Mouse (Mus musculus) intestine, embryonic 15.5 days (tissue): ENCODE measurements around the gene Pakap. TPM values are rescaled to one million over a fixed set of nuclear protein-coding genes. Genes with fewer than 3 reads are reported as not detected.

Experiments used
- ATAC-seq: fragments of 200-750 bp; cut with Nextera tagmentation; 2 replicates; pipeline ENCODE4 v1.8.0; 2017; ENCODE audit warnings: moderate TSS enrichment, moderate library complexity
- H3K27ac ChIP-seq: fragments of 300-500 bp; sonication (generic); 2 replicates; pipeline ENCODE4 v1.5.1; 2015; ENCODE audit warnings: mild to moderate bottlenecking, inconsistent platforms
- H3K27me3 ChIP-seq: fragments of 300-500 bp; sonication (generic); replicated peaks from 2 replicates; pipeline ENCODE4 v1.6.1; 2015; ENCODE audit warnings: inconsistent platforms
- H3K36me3 ChIP-seq: fragments of 300-500 bp; sonication (generic); 2 replicates; pipeline ENCODE4 v1.6.1; 2015; ENCODE audit warnings: inconsistent platforms
- H3K4me1 ChIP-seq: fragments of 300-500 bp; sonication (generic); replicated peaks from 2 replicates; pipeline ENCODE4 v1.6.1; 2015; ENCODE audit warnings: inconsistent platforms
- H3K4me2 ChIP-seq: fragments of 300-500 bp; sonication (generic); replicated peaks from 2 replicates; pipeline ENCODE4 v1.6.1; 2015; ENCODE audit warnings: mild to moderate bottlenecking, inconsistent platforms
- H3K4me3 ChIP-seq: fragments of 300-500 bp; sonication (generic); replicated peaks from 2 replicates; pipeline ENCODE4 v1.5.1; 2015; ENCODE audit warnings: inconsistent platforms
- H3K9ac ChIP-seq: fragments of 300-500 bp; sonication (generic); 2 replicates; pipeline ENCODE4 v1.6.1; 2015; ENCODE audit warnings: inconsistent platforms
- H3K9me3 ChIP-seq: fragments of 300-500 bp; sonication (generic); 2 replicates; pipeline ENCODE4 v1.6.1; 2016; ENCODE audit warnings: inconsistent platforms
- WGBS: fragments of 180-500 bp; shearing (Covaris S2); methylation state at CpG from one replicate; pipeline ENCODE4 v1.1.7; 2015; 5-methylcytosine and 5-hydroxymethylcytosine counted together
- polyA plus RNA-seq: library from polyadenylated mRNA; unstranded; fragments of >200 nt; fragmentation: Nextera tagmentation; extraction: Ambion mirVana; gene quantifications from 2 replicates; pipeline ENCODE4 v1.2.1, GENCODE M21; 2015

The Pakap gene
- polyA plus RNA-seq, 1 experiment from 2014 or later = 25.9 TPM

- 0 out of 2 replicates have a peak, but pooled peaks have one; percentile 25 for ATAC-seq
- Histone ChIP-seq H3K9ac (no peak overlapping the region), H3K27me3 (no peaks in the 10 kb centered on the region), H3K36me3 (no peaks in the 10 kb centered on the region), H3K4me3 (no peak overlapping the region), H3K4me2 (no peak overlapping the region), H3K4me1 (no peaks in the 10 kb centered on the region), H3K9me3 (no peaks in the 10 kb centered on the region), H3K27ac (no peak overlapping the region)
- 72% methylated on average over 3 of the region's 3 CpGs for WGBS
Measured at GRCm38 (mm10) chr4:57733445-57733844, 165.5 kb downstream of the Pakap start.

- no peaks in the 10 kb centered on the region for H3K4me1 ChIP-seq
- no peaks in the 10 kb centered on the region for H3K9me3 ChIP-seq
- no peak overlapping the region for H3K27ac ChIP-seq
- no peaks in the 10 kb centered on the region for H3K27me3 ChIP-seq
- no peak overlapping the region for H3K9ac ChIP-seq
- no peak overlapping the region for H3K4me3 ChIP-seq
- no peak overlapping the region for H3K4me2 ChIP-seq
- H3K36me3 ChIP-seq = no peaks in the 10 kb centered on the region
- ATAC-seq = no peak
- 84% methylated on average over 5 of the region's 5 CpGs for WGBS
Measured at GRCm38 (mm10) chr4:57735426-57735825, 167.4 kb downstream of the Pakap start.

- Histone ChIP-seq H3K36me3 (no peaks in the 10 kb centered on the region), H3K9ac (no peak overlapping the region), H3K27ac (no peak overlapping the region), H3K4me1 (no peaks in the 10 kb centered on the region), H3K9me3 (no peaks in the 10 kb centered on the region), H3K4me2 (no peak overlapping the region), H3K4me3 (no peak overlapping the region), H3K27me3 (no peaks in the 10 kb centered on the region)
- 56% methylated on average over 8 of the region's 8 CpGs for WGBS
- no peak for ATAC-seq
Measured at GRCm38 (mm10) chr4:57738856-57739552, 171.0 kb downstream of the Pakap start.

GRCm38 (mm10) chr4:57743325-57743929 is 175.4 kb downstream of the Pakap start:
- WGBS = 52% methylated on average over 11 of the region's 11 CpGs
- ATAC-seq = no peak
- H3K27ac ChIP-seq = no peak overlapping the region

GRCm38 (mm10) chr4:57750651-57751050 is 182.7 kb downstream of the Pakap start:
- Histone ChIP-seq H3K4me2 (no peak overlapping the region), H3K4me1 (no peaks in the 10 kb centered on the region), H3K36me3 (no peaks in the 10 kb centered on the region), H3K9ac (no peak overlapping the region), H3K4me3 (no peak overlapping the region), H3K27ac (no peak overlapping the region), H3K27me3 (no peaks in the 10 kb centered on the region), H3K9me3 (no peaks in the 10 kb centered on the region)
- ATAC-seq = no peak
- WGBS = 43% methylated on average over 4 of the region's 4 CpGs

More at GRCm38 (mm10) chr4:57743325-57743929, 175.4 kb downstream of the Pakap start:
- H3K36me3 ChIP-seq = no peaks in the 10 kb centered on the region
- H3K4me2 ChIP-seq = no peak overlapping the region
- H3K9me3 ChIP-seq = no peaks in the 10 kb centered on the region
- no peak overlapping the region for H3K9ac ChIP-seq
- no peaks in the 10 kb centered on the region for H3K4me1 ChIP-seq
- no peak overlapping the region for H3K4me3 ChIP-seq
- no peaks in the 10 kb centered on the region for H3K27me3 ChIP-seq

- Histone ChIP-seq H3K4me2 (no peak overlapping the region), H3K4me1 (no peaks in the 10 kb centered on the region), H3K27ac (no peak overlapping the region), H3K27me3 (no peaks in the 10 kb centered on the region), H3K4me3 (no peak overlapping the region), H3K9ac (no peak overlapping the region), H3K9me3 (no peaks in the 10 kb centered on the region), H3K36me3 (no peaks in the 10 kb centered on the region)
- 59% methylated on average over 4 of the region's 4 CpGs for WGBS
- ATAC-seq = no peak
Measured at GRCm38 (mm10) chr4:57751054-57751453, 183.1 kb downstream of the Pakap start.

- H3K36me3 ChIP-seq = no peaks in the 10 kb centered on the region
- H3K27ac ChIP-seq = no peak overlapping the region
- no peaks in the 10 kb centered on the region for H3K4me1 ChIP-seq
- no peak overlapping the region for H3K4me3 ChIP-seq
- WGBS = 89% methylated on average over 11 of the region's 11 CpGs
- H3K9ac ChIP-seq = no peak overlapping the region
- ATAC-seq = no peak
- no peaks in the 10 kb centered on the region for H3K27me3 ChIP-seq
- H3K9me3 ChIP-seq = no peaks in the 10 kb centered on the region
- H3K4me2 ChIP-seq = no peak overlapping the region
Measured at GRCm38 (mm10) chr4:57751566-57751965, 183.6 kb downstream of the Pakap start.

- H3K36me3 ChIP-seq = no peaks in the 10 kb centered on the region
- H3K4me3 ChIP-seq = no peak overlapping the region
- H3K4me2 ChIP-seq = no peak overlapping the region
- H3K27ac ChIP-seq = no peak overlapping the region
- no peak for ATAC-seq
- H3K4me1 ChIP-seq = no peaks in the 10 kb centered on the region
- H3K9ac ChIP-seq = no peak overlapping the region
- WGBS = 90% methylated on average over 11 of the region's 11 CpGs
- no peaks in the 10 kb centered on the region for H3K9me3 ChIP-seq
- H3K27me3 ChIP-seq = no peaks in the 10 kb centered on the region
Measured at GRCm38 (mm10) chr4:57755085-57755484, 187.1 kb downstream of the Pakap start.

GRCm38 (mm10) chr4:57757997-57758396 is 190.0 kb downstream of the Pakap start:
- ATAC-seq = no peak
- no peak overlapping the region for H3K27ac ChIP-seq
- H3K9ac ChIP-seq = no peak overlapping the region
- no peak overlapping the region for H3K4me2 ChIP-seq
- H3K27me3 ChIP-seq = no peaks in the 10 kb centered on the region
- H3K36me3 ChIP-seq = no peaks in the 10 kb centered on the region
- no peaks in the 10 kb centered on the region for H3K4me1 ChIP-seq
- 64% methylated on average over 11 of the region's 11 CpGs for WGBS
- no peak overlapping the region for H3K4me3 ChIP-seq
- H3K9me3 ChIP-seq = no peaks in the 10 kb centered on the region

- Histone ChIP-seq H3K9ac (no peak overlapping the region), H3K4me2 (no peak overlapping the region), H3K4me3 (no peak overlapping the region), H3K9me3 (no peaks in the 10 kb centered on the region), H3K27me3 (no peaks in the 10 kb centered on the region), H3K27ac (no peak overlapping the region), H3K4me1 (no peaks in the 10 kb centered on the region), H3K36me3 (no peaks in the 10 kb centered on the region)
- 71% methylated on average over 7 of the region's 7 CpGs for WGBS
- no peak for ATAC-seq
Measured at GRCm38 (mm10) chr4:57762424-57762823, 194.4 kb downstream of the Pakap start.

GRCm38 (mm10) chr4:57764392-57764791 is 196.4 kb downstream of the Pakap start:
- Histone ChIP-seq H3K36me3 (no peaks in the 10 kb centered on the region), H3K4me2 (no peak overlapping the region), H3K9ac (no peak overlapping the region), H3K4me1 (no peaks in the 10 kb centered on the region), H3K4me3 (no peak overlapping the region), H3K27ac (peak overlapping the region; percentile 33; the same call in 1 of the 2 replicates), H3K27me3 (no peaks in the 10 kb centered on the region), H3K9me3 (no peaks in the 10 kb centered on the region)
- no peak for ATAC-seq
- 43% methylated on average over 1 of the region's 1 CpGs for WGBS

- no peaks in the 10 kb centered on the region for H3K36me3 ChIP-seq
- no peak overlapping the region for H3K4me3 ChIP-seq
- no peaks in the 10 kb centered on the region for H3K27me3 ChIP-seq
- ATAC-seq = no peak
- H3K4me1 ChIP-seq = no peaks in the 10 kb centered on the region
- peak overlapping the region; percentile 33; the same call in 1 of the 2 replicates for H3K27ac ChIP-seq
- no peak overlapping the region for H3K9ac ChIP-seq
- H3K4me2 ChIP-seq = no peak overlapping the region
- WGBS = 74% methylated on average over 1 of the region's 1 CpGs
- H3K9me3 ChIP-seq = no peaks in the 10 kb centered on the region
Measured at GRCm38 (mm10) chr4:57764926-57765325, 196.9 kb downstream of the Pakap start.

- H3K27ac ChIP-seq = no peak overlapping the region
- no peak overlapping the region for H3K9ac ChIP-seq
Measured at GRCm38 (mm10) chr4:57765806-57766205, 197.8 kb downstream of the Pakap start.

More at GRCm38 (mm10) chr4:57765806-57766205, 197.8 kb downstream of the Pakap start:
- no peak for ATAC-seq
- H3K27me3 ChIP-seq = no peaks in the 10 kb centered on the region
- no peak overlapping the region for H3K4me2 ChIP-seq
- H3K36me3 ChIP-seq = no peaks in the 10 kb centered on the region
- H3K4me3 ChIP-seq = no peak overlapping the region
- 63% methylated on average over 4 of the region's 4 CpGs for WGBS
- H3K4me1 ChIP-seq = no peaks in the 10 kb centered on the region
- no peaks in the 10 kb centered on the region for H3K9me3 ChIP-seq
